Mouse (Mus musculus) left cerebral cortex, postnatal 36 days (tissue): Measurements from ENCODE around the gene Pgpep1l. TPM values are rescaled to one million over a fixed set of nuclear protein-coding genes. Genes with fewer than 3 reads are reported as not detected.
A peak's percentile ranks its signal among the peaks of the same experiment; 100 is the strongest.
"Not testable (repeated sequence)": the region's sequence is repeated elsewhere in the genome, so short reads cannot be mapped to it uniquely, and the experiment has no call there.

Experiments
- DNase-seq, 2 experiments: peaks; one replicate each; pipeline ENCODE4 v3.0.0; 2021 to 2022; ENCODE audit warnings: low spot score in 2 of 2, mixed read lengths in 1 of 2
- intact Hi-C: fragments of 180-260 bp; cut with DNase I; formaldehyde crosslinking; loops from one replicate; pipeline ENCODE4 v1.15.1; 2025
- total RNA-seq, 2 experiments: library from RNA; stranded (reverse); gene quantifications; 2 replicates each; pipeline ENCODE4 v1.2.3; 2021

Pgpep1l gene
- total RNA-seq, result 1 to 10 TPM; 1.5 to 1.9 TPM

DNA sequence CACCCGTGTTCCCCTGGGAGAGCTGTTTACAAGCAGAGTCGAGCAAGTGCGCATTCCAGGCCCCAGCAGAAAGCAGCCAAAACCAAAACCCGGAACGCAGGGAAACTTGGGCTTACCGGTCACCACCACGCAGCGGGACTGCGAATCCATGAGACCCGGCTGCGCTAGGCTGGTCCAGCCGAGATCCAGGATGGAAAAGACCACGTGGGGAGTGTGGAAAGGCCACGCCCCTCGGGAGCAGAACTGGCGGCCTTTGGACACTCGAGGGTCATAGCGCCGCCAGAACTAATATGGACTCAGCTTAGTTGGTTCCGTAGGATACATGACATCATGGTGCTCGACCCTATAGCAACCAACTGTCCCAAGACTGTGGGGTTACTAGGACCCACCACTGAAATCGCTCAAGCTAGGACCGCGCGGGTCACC is at the start of gene Pgpep1l:
TSS of gene Pgpep1l (minus strand) at position 206 of the 426 bp plus-strand sequence.
- DNase-seq, result no peak
- intact Hi-C loops, result no loop called here

DNA sequence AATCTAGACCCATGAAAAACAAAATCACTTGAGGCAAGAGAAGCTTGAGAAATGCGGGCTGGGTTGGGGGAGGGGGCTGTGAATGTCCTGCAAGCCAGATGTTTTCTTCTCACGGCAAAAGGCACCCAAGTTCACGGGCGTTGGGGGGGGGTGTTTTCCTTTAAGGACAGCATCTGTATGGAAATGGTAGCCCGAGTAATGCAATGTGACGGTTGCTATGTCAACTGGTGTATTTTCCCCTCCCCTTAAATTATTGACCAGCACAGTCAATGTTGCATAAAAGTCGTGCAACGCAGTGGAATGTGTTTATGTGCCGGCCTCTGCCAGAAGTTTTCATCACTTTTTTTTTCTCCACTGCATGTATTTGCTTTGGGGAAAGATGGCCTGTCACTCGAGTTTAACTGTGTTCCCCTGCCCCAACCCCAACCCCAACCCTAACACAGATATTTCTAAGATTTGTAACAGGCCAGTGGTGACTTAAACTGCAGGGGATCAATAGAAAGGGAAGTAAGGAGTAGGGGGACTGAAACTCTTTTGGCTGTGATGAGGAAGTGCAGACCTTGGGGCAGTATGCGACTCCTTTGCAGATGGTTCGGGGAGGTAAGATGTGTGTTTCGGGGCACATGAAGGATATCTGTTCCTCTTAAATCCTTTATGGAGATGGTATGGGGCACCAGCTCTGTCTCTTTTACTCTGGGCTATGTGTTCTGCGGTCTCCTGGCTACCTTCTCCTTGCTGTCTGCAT is 49.2 kb upstream of the Pgpep1l start:
- no peak for DNase-seq
- intact Hi-C loops, result no loop called here

DNA sequence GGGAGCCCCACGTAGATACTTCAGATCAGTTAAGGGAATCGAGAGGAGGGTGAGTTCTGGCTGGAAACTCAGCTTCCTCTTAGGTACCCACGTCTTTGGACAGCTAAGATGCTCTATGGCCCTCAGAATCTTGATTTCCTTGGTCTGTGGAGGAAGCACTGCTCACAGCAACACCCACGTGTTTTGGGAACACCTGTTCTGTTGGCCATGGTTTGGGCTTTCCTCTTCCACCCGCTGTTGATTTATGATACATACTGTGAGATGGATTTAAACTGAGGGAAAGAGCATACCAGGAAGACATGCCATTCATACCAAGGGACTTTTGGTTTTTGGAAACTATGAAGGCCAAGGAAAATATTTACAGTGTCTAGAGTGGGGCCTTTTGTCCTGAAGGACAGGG is 48.4 kb upstream of the Pgpep1l start:
- peak in 1 of 2 experiments; percentile 34 for DNase-seq
- intact Hi-C loops, result no loop called here

DNA sequence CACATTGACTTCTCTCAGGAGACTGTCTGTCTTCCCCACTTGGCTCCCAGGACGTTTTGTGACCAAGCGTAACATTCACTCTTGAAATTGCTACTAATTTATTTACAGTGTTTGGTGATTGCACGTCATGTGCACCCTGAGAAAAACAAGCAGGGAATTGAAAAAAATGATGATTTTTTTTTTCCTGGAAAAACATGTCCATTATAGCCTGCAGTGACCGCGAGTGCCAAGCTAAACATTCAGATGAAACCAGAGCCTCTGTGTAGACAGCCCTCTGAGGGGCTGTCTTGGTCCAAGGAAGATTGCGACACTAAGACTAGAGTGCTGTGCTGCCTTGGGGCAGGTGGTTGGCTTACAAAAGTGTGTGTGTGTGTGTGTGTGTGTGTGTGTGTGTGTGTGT is 47.4 kb upstream of the Pgpep1l start:
- no peak for DNase-seq
- intact Hi-C loops, result no loop called here

DNA sequence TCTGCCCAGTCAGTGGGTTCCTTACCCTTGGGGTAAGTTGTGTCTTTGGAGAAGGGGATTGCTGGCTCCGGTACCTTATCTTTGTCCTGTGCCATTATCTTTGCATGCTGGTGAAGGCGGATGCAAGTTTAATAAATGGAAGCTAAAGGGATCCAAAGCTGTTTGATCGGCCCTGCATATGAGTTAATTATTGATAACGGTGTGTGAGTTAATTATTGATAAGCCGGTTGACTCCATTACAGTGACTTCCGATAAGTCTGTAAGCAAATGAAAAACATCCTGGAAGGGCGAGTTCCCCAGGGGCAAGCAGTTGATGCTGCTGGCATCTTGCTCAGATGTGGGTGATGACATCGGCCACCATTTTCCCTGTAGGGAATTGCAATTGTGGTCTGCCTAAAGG is 42.7 kb upstream of the Pgpep1l start:
- intact Hi-C loops, result no loop called here
- DNase-seq, result no peak

DNA sequence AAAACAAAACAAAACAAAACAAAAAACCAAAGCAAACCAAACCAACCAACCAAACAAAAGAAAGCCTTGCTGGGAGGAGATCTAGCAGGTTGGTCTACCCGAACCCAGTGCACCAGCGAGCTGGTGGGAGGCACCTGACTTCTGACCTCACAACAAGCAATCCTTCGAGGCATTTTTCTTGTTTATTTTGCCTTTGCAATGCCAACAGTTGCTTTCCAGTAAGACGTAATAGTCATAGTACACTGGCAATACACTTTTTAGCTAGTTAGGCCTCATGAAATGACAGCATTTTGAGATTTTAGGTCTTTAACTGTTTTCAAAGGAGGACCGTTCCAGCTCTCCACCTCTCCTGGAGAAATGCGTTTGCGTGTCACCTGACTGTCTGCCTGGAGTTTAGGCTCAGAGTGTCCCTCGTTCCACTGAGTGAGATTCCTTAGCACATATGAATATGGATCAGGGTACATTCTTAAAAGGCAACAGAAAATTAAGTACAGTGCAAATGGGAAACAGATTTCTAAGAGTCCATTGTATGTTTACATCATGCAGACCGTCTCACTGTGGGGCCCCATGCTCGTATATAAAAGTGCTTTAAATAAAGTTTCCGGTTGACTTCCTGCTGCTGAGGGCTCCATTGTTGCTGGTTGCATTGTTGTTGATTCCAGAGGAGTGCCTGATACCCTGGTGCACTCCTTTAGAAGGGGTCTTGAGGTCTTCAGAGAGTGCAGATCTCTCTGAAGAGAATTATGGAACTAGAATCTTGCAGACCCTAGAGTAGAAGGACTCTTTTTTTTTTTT is 41.9 kb upstream of the Pgpep1l start:
- no peak for DNase-seq
- intact Hi-C loops, result no loop called here

DNA sequence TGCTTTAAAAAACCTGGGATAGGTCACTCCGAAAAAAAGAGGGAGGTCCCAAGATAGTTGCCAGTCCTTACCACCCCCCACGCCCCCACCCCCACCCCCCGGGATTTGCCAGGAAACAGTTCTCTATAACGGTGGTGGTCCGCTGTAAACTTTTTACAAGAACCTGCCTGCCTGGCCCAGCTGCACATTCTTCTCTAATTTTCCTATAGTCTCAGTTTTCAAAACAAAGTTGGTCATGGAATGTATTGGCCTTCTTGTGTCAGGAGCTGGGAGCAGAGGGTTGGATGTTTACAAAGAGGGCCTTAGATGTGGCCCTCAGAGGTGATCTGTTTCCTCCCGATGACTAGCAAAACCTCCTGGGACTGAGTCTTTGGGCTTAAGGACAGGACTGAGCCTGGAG is 39.7 kb upstream of the Pgpep1l start:
- DNase-seq, result no peak
- intact Hi-C loops, result loop anchor here (2.0 to 5.0 kb wide), 3 partner anchors 171 to 501 kb away; no protein-coding TSS in a partner anchor

DNA sequence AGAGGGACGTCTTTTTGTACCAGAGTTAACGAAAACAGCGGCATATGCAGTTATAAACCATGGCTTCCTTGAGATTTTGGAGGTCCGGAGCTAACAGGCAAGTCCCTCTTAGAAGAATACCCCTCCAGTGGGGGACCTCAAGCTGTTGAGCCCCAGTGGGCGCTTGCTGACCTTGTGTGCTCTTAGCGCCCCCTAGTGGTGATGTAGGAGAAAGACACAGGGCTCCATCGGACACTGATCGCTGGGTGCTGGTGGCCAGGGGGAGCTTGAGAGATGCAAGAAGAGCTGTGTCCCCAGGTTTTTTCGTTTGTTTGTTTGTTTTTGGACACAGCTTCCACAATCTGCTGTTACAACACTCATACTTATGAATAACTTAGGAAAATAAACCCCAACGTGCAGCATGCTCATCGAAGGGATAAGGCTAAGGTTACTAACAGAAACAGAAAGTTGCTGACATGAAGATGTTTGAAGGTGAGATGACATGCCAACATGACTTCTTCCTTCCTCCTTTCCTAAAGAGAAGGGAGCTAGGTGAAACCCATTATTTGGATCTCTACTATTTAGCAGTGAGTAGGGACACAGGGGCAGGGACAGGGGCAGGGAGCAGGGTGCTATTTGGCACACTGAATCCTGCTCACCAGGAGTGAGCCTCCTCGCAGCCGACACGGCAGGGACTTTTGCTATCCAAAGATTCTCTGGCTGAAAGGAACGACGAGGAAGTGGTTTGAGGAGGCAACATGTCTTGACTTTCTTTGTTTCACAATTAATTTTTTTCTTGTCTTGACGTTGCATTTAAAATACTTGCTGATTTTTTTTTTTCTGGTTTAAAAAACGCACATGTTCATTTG is 38.8 kb upstream of the Pgpep1l start:
- DNase-seq, result peak; percentile 68 to 76
- intact Hi-C loops, result loop anchor here (1.0 to 5.0 kb wide), 4 partner anchors 171 to 515 kb away; no protein-coding TSS in a partner anchor

DNA sequence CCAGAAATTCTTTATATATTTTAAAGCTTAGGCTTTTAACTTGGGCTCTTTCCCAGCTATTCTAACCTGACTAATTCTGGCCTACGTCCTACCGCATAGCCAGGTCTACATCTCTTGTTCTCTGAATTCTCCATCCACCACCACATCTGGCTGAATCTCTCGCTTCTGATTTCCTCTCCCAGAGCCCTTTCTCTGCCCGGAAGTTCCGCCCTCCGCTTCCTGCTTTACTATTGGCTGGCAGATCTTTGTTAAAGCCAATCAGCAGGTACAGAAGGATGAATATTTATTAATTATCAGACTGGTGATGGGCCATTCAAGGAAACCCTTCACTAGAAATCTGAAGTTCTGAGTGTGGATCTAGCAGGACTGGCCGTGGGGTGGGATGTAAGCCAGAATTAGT is 37.1 kb upstream of the Pgpep1l start:
- intact Hi-C loops, result loop anchor here (5.0 kb wide), 2 partner anchors 169 to 499 kb away; no protein-coding TSS in a partner anchor
- DNase-seq, result no peak

DNA sequence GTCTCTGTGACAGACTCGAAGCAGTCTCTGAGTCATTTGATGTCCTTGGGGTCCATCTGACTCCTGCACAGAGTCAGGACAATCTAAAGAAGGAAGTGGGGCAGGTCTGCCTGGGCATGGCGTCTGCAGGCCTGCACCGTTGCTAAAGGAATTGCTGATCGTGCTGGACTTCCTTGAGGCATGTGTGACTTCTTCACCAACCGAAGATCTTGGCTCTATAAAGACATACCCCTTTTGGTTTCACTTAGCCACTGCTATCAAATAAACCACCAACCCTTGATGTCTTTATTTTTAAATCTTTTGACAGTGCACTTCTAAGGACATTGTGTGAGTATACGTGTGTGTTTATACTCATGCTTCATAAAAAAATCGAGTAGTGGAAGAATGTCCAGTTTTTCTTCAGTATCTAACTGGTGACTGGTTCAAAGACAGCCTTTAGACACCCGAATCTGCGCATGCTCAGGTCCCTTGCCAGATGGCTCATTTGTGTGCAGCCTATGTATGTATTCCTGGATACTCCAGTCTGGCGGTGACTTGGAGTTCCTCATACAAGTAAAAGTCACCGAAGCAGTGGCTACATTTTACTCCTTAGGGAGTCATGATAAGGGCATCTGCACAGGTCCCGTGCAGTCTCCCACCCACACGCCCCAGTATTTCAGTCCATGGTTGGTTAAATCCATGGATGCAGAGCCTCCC is 34.5 kb upstream of the Pgpep1l start:
- intact Hi-C loops, result no loop called here
- no peak for DNase-seq

DNA sequence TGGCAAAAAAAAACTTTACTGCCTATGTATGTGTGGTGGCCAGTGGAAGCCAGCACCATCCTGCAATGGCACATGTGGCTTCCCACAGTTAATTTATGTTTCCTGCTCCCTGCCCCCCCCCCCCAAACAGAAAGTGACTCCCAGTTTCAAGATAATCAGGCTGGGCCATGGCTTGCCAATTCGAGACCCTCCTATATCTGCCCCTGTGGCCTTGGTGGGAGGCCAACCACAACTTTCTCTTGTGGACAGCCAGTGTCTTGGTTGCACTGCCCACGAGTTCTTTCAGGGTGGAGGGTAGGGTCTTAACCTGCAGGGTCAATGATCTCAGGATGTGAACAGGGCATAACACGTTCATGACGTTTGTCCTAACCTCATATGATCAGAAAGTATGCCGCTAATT is 32.5 kb upstream of the Pgpep1l start:
- DNase-seq, result no peak

DNA sequence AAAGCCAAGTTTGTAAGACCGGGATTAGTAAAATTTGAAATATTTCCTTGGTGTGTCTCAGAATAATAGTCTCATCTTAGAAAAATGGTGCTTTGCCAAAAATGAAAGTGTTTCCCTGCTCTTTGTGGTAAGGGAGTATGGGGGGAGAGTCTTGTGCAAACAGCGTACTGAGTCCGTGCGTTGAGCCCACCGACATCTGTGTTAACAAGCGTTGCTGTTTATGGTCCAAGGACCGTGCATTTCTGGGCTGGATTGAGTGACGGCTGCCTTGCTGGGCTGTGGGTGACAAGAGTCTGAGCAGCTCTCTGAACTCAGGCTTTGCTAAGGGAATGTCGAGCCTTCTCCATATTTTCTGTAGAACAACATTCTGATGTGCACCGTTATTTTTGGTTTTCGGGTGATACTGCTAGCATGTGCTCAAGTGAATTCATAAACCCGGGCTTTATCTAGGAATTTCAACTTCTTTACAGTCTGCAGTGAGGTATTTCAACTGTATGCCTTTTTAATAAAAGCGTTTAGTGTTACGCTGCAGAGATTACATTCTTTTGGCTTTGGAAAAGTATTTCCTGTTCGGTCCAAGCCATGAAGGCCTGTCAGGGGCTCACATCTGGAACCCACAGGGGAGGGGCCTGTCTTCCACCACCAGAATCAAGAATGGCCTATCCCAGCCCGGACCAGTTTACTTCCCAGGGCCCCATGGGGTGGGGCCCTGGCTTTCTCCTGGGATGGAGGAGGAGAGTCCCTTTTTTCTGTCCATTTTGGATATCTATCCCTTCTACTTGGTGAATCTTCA is 30.2 kb upstream of the Pgpep1l start:
- intact Hi-C loops, result no loop called here
- DNase-seq, result no peak

More for the DNA sequence above, 32.5 kb upstream of the Pgpep1l start:
- intact Hi-C loops, result no loop called here

DNA sequence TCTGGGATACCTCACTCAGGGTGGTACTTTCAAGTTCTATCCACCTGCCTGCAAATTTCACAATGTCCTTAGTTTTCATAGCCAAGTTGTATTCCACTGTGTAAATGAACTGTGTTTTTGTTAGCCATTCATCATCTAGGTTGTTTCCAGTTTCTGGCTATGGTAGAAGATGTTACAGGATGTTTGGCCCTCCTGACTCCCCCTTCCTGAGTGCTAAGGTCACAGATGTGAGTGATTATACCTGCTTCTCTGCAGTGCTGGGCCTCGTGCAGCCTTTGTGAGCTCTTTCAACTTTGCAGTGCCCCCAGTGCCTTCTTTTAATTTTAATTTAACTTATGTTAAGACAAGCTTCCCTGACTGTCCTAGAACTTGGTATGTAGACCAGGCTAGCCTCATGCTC is 27.6 kb upstream of the Pgpep1l start:
- intact Hi-C loops, result no loop called here
- DNase-seq, result no peak

DNA sequence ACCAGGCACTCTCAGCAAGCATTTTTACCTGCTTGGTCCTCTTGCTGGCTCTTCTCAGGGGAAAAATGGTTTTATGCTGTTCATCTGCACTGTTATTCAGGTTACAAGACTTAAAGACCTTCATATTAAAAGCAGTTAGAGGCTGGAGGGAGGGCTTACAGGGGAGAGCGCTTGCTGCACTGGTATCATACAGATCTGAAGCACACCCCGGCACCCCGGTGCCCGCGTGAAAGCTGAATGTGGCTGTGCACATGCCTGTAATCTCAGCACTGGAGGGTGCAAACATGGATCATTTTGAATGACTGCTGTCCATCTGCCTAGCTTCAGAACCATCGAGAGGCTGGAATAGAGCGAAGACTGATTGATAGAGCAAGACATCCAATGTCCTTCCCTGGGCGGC is 25.0 kb upstream of the Pgpep1l start:
- intact Hi-C loops, result no loop called here
- DNase-seq, result no peak

DNA sequence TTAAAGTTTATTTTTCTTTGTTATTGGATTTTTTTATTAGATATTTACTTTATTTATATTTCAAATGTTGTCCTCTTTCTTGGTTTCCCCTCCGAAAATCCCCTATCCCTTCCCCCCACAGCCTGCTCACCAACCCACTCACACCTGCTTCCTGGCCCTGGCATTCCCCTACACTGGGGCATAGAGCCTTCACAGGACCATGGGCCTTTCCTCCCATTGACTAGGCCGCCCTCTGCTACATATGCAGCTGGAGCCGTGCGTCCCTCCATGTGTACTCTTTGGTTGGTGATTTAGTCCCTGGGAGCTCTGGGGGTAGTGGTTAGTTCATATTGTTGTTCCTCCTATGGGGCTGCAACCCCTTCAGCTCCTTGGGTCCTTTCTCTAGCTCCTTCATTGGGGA is 24.0 kb upstream of the Pgpep1l start:
- DNase-seq, intact Hi-C loops: not testable (repeated sequence)

DNA sequence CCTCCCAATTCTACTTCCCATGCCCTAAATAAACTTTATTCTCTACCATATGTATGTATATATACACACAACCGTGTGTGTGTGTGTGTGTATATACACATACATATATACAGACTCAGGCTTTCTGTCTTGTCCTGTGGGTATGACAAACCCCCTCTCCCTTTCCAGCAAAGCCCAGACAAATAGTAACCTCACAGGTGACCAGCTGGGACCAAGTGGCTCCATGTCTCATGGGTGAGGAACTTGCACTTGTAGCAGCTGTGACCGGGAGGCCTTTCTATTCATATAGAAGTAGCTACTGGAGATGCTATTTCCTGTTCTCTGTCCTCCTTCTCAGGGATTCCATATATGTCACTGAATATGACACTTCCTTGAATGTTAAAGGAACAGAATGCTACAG is 23.5 kb upstream of the Pgpep1l start:
- intact Hi-C loops, result no loop called here
- DNase-seq, result no peak

DNA sequence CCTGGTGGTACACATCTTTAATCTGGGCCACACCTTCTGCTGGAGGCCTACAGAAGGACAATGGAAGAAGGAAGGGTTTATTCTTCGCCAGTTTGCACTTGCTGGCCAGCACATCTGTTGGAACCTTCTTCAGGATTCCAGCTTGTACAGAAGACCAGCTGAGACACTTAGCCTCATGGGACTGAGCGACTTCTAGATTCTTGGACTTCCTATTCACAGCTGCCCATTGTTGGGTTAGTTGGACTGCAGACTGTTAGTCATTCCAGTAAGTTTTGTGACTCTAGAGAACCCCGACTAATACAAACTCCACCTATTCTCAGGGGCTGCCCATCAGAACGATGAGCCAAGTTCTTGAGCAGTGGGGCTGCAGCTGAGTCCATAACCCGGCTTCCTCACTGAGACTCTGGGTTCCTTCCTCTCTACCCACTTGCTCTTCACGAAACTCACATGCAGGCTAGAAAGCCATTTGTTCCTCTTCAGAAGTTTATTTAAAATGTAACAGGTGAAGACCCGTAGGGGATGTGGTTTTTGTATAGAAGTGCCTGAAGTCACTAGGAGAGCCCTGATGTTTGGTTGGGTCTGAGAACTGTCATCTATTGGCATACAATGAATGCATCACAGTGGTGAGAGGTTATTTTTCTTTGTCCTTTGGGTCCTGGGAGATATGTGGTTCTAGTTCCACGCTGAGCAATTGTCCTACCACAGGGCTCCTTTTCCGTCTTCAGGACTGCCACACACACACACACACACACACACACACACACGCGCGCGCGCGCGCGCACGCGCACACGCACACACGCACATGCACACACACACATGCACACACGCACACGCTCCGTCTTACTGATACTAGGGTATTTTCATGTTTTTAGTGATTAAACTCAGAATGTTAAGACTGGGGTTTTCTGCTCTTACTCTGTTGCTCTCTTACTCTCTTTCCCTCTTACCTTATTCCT is 22.8 kb upstream of the Pgpep1l start:
- intact Hi-C loops, result no loop called here
- no peak for DNase-seq
